Mouse (Mus musculus) erythroblast, embryonic 14.5 days (primary cell): ENCODE measurements around the gene Dock1.

Source experiments
- GATA1 ChIP-seq: IDR thresholded peaks from 2 replicates; pipeline ENCODE4 v1.6.1; 2012; ENCODE audit warnings: low read length, inconsistent platforms, mixed read lengths
- TAL1 ChIP-seq: IDR thresholded peaks from 3 replicates; pipeline ENCODE4 v1.6.1; 2012; ENCODE audit warnings: low read length, inconsistent platforms, mixed read lengths

DNA sequence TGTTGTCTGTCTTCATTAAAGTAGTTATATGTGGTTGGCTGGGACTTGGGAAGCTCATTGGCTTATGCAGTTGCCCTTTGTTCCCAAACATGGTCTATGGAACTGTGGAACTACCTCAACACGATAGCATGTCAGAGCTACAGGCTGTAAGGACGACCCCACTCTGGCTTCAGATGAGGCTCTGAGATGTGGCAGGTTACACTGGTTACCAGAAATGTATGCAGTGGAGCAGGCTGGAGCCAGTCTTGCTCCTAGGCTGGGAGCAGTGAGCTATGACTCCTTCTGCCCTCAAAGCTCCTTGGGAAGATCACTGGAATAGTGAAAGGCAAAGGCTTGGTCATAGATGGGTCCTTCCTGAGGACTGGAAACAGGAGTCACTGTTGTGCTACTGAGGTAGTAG is 337.6 kb downstream of the Dock1 start:
- TF ChIP-seq GATA1 (no peak), TAL1 (no peak)
